Mouse (Mus musculus): Measurements from ENCODE around the gene Rptor. TPM values are rescaled to one million over a fixed set of nuclear protein-coding genes. Genes with fewer than 3 reads are reported as not detected.

Gene Rptor
- total RNA-seq, 2 experiments from 2014 or later = 64.2 to 70.0 TPM

- no peak overlapping the region for H3K27ac ChIP-seq
- intact Hi-C loops (cut with DNase I) = no loop called here
Measured at GRCm38 (mm10) chr11:119767525-119767924, 164.8 kb downstream of the Rptor start.

GRCm38 (mm10) chr11:119768511-119768910, 165.8 kb downstream of the Rptor start:
- H3K27ac ChIP-seq = no peak overlapping the region
- intact Hi-C loops (cut with DNase I) = no loop called here
- no peak for DNase-seq (ENCODE audit: extremely low spot score in 1 of 2, low spot score in 2 of 2)
- H3K4me3 ChIP-seq = no peak overlapping the region
- no peak for TF ChIP-seq CTCF (IDR thresholded peaks at IDR 0.05)

More at GRCm38 (mm10) chr11:119767525-119767924, 164.8 kb downstream of the Rptor start:
- TF ChIP-seq CTCF (IDR thresholded peaks at IDR 0.05) = no peak
- no peak for DNase-seq (ENCODE audit: extremely low spot score in 1 of 2, low spot score in 2 of 2)
- H3K4me3 ChIP-seq = no peak overlapping the region

GRCm38 (mm10) chr11:119769666-119770065, 167.0 kb downstream of the Rptor start:
- no peak for DNase-seq (ENCODE audit: extremely low spot score in 1 of 2, low spot score in 2 of 2)
- intact Hi-C loops (cut with DNase I) = no loop called here
- H3K4me3 ChIP-seq = no peak overlapping the region
- peak; percentile 45 for TF ChIP-seq CTCF (IDR thresholded peaks at IDR 0.05)
- H3K27ac ChIP-seq = no peak overlapping the region

GRCm38 (mm10) chr11:119770985-119771384, 168.3 kb downstream of the Rptor start:
- H3K27ac ChIP-seq = no peak overlapping the region
- TF ChIP-seq CTCF (IDR thresholded peaks at IDR 0.05) = no peak
- intact Hi-C loops (cut with DNase I) = no loop called here
- DNase-seq (ENCODE audit: extremely low spot score in 1 of 2, low spot score in 2 of 2) = no peak
- H3K4me3 ChIP-seq = no peak overlapping the region

GRCm38 (mm10) chr11:119772896-119773295, 170.2 kb downstream of the Rptor start:
- H3K27ac ChIP-seq = no peak overlapping the region
- intact Hi-C loops (cut with DNase I) = no loop called here
- DNase-seq (ENCODE audit: extremely low spot score in 1 of 2, low spot score in 2 of 2) = no peak
- no peak overlapping the region for H3K4me3 ChIP-seq
- TF ChIP-seq CTCF (IDR thresholded peaks at IDR 0.05) = no peak

GRCm38 (mm10) chr11:119775076-119775760, 172.5 kb downstream of the Rptor start:
- no peak for TF ChIP-seq CTCF (IDR thresholded peaks at IDR 0.05)
- Histone ChIP-seq H3K27ac (no peak overlapping the region), H3K4me3 (no peak overlapping the region)
- no peak for DNase-seq (ENCODE audit: extremely low spot score in 1 of 2, low spot score in 2 of 2)
- intact Hi-C loops (cut with DNase I) = no loop called here

GRCm38 (mm10) chr11:119777236-119777635, 174.5 kb downstream of the Rptor start:
- Histone ChIP-seq H3K4me3 (no peak overlapping the region), H3K27ac (no peak overlapping the region; the same call in 1 of the 2 replicates)
- DNase-seq (ENCODE audit: extremely low spot score in 1 of 2, low spot score in 2 of 2) = no peak
- no peak for TF ChIP-seq CTCF (IDR thresholded peaks at IDR 0.05)
- intact Hi-C loops (cut with DNase I) = no loop called here

- no peak overlapping the region for H3K27ac ChIP-seq
- DNase-seq (ENCODE audit: extremely low spot score in 1 of 2, low spot score in 2 of 2) = no peak
- H3K4me3 ChIP-seq = no peak overlapping the region
- no peak for TF ChIP-seq CTCF (IDR thresholded peaks at IDR 0.05)
- intact Hi-C loops (cut with DNase I) = no loop called here
Measured at GRCm38 (mm10) chr11:119777872-119778271, 175.2 kb downstream of the Rptor start.

GRCm38 (mm10) chr11:119780290-119780689, 177.6 kb downstream of the Rptor start:
- TF ChIP-seq CTCF (IDR thresholded peaks at IDR 0.05) = no peak
- intact Hi-C loops (cut with DNase I) = loop anchor here (10.0 kb wide), 1 partner anchor 275 kb away; no protein-coding TSS in a partner anchor
- H3K4me3 ChIP-seq = no peak overlapping the region
- H3K27ac ChIP-seq = no peak overlapping the region
- no peak for DNase-seq (ENCODE audit: extremely low spot score in 1 of 2, low spot score in 2 of 2)

- DNase-seq (ENCODE audit: extremely low spot score in 1 of 2, low spot score in 2 of 2) = no peak
- Histone ChIP-seq H3K27ac (no peak overlapping the region), H3K4me3 (no peak overlapping the region)
- peak; percentile 41 for TF ChIP-seq CTCF (IDR thresholded peaks at IDR 0.05)
- intact Hi-C loops (cut with DNase I) = loop anchor here (10.0 kb wide), 1 partner anchor 276 kb away; no protein-coding TSS in a partner anchor
Measured at GRCm38 (mm10) chr11:119781165-119781564, 178.5 kb downstream of the Rptor start.

- no peak for TF ChIP-seq CTCF (IDR thresholded peaks at IDR 0.05)
- Histone ChIP-seq H3K27ac (no peak overlapping the region), H3K4me3 (no peak overlapping the region)
- DNase-seq (ENCODE audit: extremely low spot score in 1 of 2, low spot score in 2 of 2) = no peak
- intact Hi-C loops (cut with DNase I) = loop anchor here (10.0 kb wide), 1 partner anchor 277 kb away; no protein-coding TSS in a partner anchor
Measured at GRCm38 (mm10) chr11:119781726-119782125, 179.0 kb downstream of the Rptor start.

- TF ChIP-seq CTCF (IDR thresholded peaks at IDR 0.05) = no peak
- H3K4me3 ChIP-seq = no peak overlapping the region
- intact Hi-C loops (cut with DNase I) = loop anchor here (10.0 kb wide), 1 partner anchor 279 kb away; no protein-coding TSS in a partner anchor
- no peak for DNase-seq (ENCODE audit: extremely low spot score in 1 of 2, low spot score in 2 of 2)
- no peak overlapping the region for H3K27ac ChIP-seq
Measured at GRCm38 (mm10) chr11:119783653-119784052, 180.9 kb downstream of the Rptor start.
